Mouse (Mus musculus) urinary bladder, postnatal 0 days (tissue): ENCODE measurements around the gene Gm3409. TPM values are rescaled to one million over a fixed set of nuclear protein-coding genes. Genes with fewer than 3 reads are reported as not detected.

ENCODE experiments used
- polyA plus RNA-seq: library from polyadenylated mRNA; unstranded; fragments of >200 nt; fragmentation: Nextera tagmentation; extraction: Ambion mirVana; gene quantifications from 2 replicates; pipeline ENCODE4 v1.2.1, GENCODE M21; 2015

The Gm3409 gene
- not detected in 2 replicates for polyA plus RNA-seq

GRCm38 (mm10) chr5:146537347-146537746, at the start of gene Gm3409:
Gene Gm3409, plus strand, starts transcription at chr5:146537647.

GRCm38 (mm10) chr5:146491063-146491462, 46.4 kb upstream of the Gm3409 start, which contains the start of gene Gm6370:
Gene Gm6370, plus strand, starts transcription at chr5:146491363.

GRCm38 (mm10) chr5:146502099-146502498, 35.3 kb upstream of the Gm3409 start, which contains the start of gene 4930449I24Rik:
Gene 4930449I24Rik, plus strand, starts transcription at chr5:146502399.

GRCm38 (mm10) chr5:146513823-146514222, 23.6 kb upstream of the Gm3409 start, which contains the start of gene Gm3402:
Gene Gm3402, plus strand, starts transcription at chr5:146514123.

GRCm38 (mm10) chr5:146525501-146525900, 11.9 kb upstream of the Gm3409 start, which contains the start of gene Gm3404:
Gene Gm3404, plus strand, starts transcription at chr5:146525801.

GRCm38 (mm10) chr5:146555836-146556235, 18.4 kb downstream of the Gm3409 start, which contains the start of gene Gm3415:
Gene Gm3415, plus strand, starts transcription at chr5:146556136.

GRCm38 (mm10) chr5:146584478-146585306, 47.2 kb downstream of the Gm3409 start, which contains the start of gene Gpr12:
Gene Gpr12, minus strand, starts transcription at chr5:146585239.

Other genes starting within 250 kb of the Gm3409 start
- 0.30 and 0.34 TPM in 2 replicates for gene Wasf3, start 152.7 kb upstream of the Gm3409 start, polyA plus RNA-seq
- gene Gm6408, start 55.7 kb upstream of the Gm3409 start, polyA plus RNA-seq = not detected in 2 replicates
- not detected in 2 replicates for gene Gm6370, start 46.3 kb upstream of the Gm3409 start, polyA plus RNA-seq
- not detected in 2 replicates for gene 4930449I24Rik, start 35.2 kb upstream of the Gm3409 start, polyA plus RNA-seq
- gene Gm3402, start 23.5 kb upstream of the Gm3409 start, polyA plus RNA-seq = not detected in 2 replicates
- gene Gm3404, start 11.8 kb upstream of the Gm3409 start, polyA plus RNA-seq = not detected in 2 replicates
- not detected in 2 replicates for gene Gm3415, start 18.5 kb downstream of the Gm3409 start, polyA plus RNA-seq
- gene Gpr12, start 47.6 kb downstream of the Gm3409 start, polyA plus RNA-seq = not detected in 2 replicates